16 mouse cellular contexts compared by ENCODE assay signal in the genomic region with DNA sequence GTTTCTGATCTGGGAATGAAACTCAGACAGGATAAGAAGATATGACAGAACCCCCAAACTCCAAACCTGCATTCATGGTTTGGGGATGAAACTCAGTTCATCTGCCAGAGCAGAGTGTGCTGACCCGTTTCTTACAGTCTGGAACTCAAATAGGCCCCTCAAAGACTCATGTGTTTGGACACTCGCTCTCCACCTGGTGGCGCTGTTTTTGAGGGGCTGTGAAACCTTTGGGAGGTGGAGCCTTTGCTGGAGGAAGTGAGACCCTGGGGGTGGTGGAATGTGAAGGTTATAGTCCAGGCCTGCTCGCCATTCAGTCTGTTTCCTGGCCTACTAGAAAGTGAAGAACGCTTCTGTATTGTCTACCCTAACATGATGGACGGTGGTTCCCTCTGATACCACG. TPM values are rescaled to one million over a fixed set of nuclear protein-coding genes. Genes with fewer than 3 reads are reported as not detected.
DNase-seq lines count a peak whose midpoint lies in the region; ATAC-seq and TF ChIP-seq lines count a peak whose summit lies in the region.
"Had no signal": no experiment of that assay in that cellular context is flagged by ENCODE, and none has a peak within 500 bp of the region (broad histone marks: within the 10 kb centered on the region; RNA-seq: fewer than 3 reads in every experiment).

No protein-coding gene starts in this region.

- no peaks in the 10 kb centered on the region for H3K4me1 ChIP-seq in forebrain, postnatal 0 days (ENCODE audit: insufficient read depth)
- peaks cover 13% of the 10 kb centered on the region; the same call in 1 of the 2 replicates for H3K4me1 ChIP-seq in forebrain, embryonic 16.5 days (replicated peaks; ENCODE audit: control insufficient read depth, insufficient read depth, low read length)
- peaks cover 0 to 25% of the 10 kb centered on the region in 2 experiments; a peak in 3 of 4 replicates for H3K4me1 ChIP-seq in liver, embryonic 14.5 days (replicated peaks; ENCODE audit: control insufficient read depth in 2 of 2, insufficient read depth in 2 of 2, low read length in 1 of 2)
- H3K4me1 ChIP-seq in liver, embryonic 12.5 days: peaks cover 31% of the 10 kb centered on the region
- H3K4me1 ChIP-seq in CH12.LX (ENCODE audit: control insufficient read depth in 1 of 2, insufficient read depth in 2 of 2): 0 out of 4 replicates have a peak, but pooled peaks cover 0 to 2% of the 10 kb centered on the region in 2 experiments

- TF ChIP-seq POLR2A in CH12.LX (IDR thresholded peaks at IDR 0.05; ENCODE audit: low read depth, low read length): no peak

- dilution Hi-C loops in CH12.LX (cut with MboI; ENCODE audit: extremely low pct_ligation_motif_present, extremely low pct_unique_long_range_greater_than_20kb, low sequenced_read_pairs): no loop called here

- H3K9me3 ChIP-seq in forebrain, postnatal 0 days (ENCODE audit: low read length): no peaks in the 10 kb centered on the region
- no peaks in the 10 kb centered on the region for H3K9me3 ChIP-seq in forebrain, embryonic 16.5 days (ENCODE audit: control insufficient read depth, low read length)
- H3K9me3 ChIP-seq in liver, embryonic 14.5 days (ENCODE audit: control insufficient read depth, low read length): no peaks in the 10 kb centered on the region
- no peaks in the 10 kb centered on the region for H3K9me3 ChIP-seq in liver, embryonic 12.5 days (replicated peaks)
- H3K9me3 ChIP-seq in CH12.LX (replicated peaks; ENCODE audit: low read length): no peaks in the 10 kb centered on the region
- H3K9me3 ChIP-seq: embryonic facial prominence, embryonic 15.5 days had no signal

- TF ChIP-seq RAD21 in CH12.LX (IDR thresholded peaks at IDR 0.05; ENCODE audit: low read depth, low read length): no peak

- H3K27ac ChIP-seq in forebrain, postnatal 0 days (ENCODE audit: low read depth, low read length): no peak overlapping the region
- H3K27ac ChIP-seq in forebrain, embryonic 16.5 days (ENCODE audit: low read length): no peak overlapping the region
- H3K27ac ChIP-seq in liver, embryonic 14.5 days: no peak overlapping the region
- no peak overlapping the region for H3K27ac ChIP-seq in liver, embryonic 12.5 days
- H3K27ac ChIP-seq in CH12.LX (ENCODE audit: insufficient read depth, low read depth): no peak overlapping the region
- H3K27ac ChIP-seq: embryonic facial prominence, embryonic 15.5 days had no signal

- no peak for DNase-seq in forebrain, postnatal 0 days
- no peak for DNase-seq in liver, embryonic 14.5 days (ENCODE audit: low read depth in 3 of 3, low spot score in 3 of 3)
- DNase-seq in CH12.LX (ENCODE audit: extremely low read depth): peak; percentile 21
- peak; percentile 40 for DNase-seq in WW6 (ENCODE audit: low read depth, low spot score)
- no peak for DNase-seq in kidney, adult 18-20 months
- DNase-seq in urinary bladder, adult 2 months (ENCODE audit: low spot score): no peak
- DNase-seq: cerebellum, postnatal 36 days; heart, adult 18-20 months; kidney, adult 9 months had no signal

- no peak overlapping the region for H3K9ac ChIP-seq in forebrain, postnatal 0 days
- H3K9ac ChIP-seq in forebrain, embryonic 16.5 days (replicated peaks; ENCODE audit: low read depth, low read length): no peak overlapping the region
- no peak overlapping the region for H3K9ac ChIP-seq in liver, embryonic 14.5 days (replicated peaks)
- H3K9ac ChIP-seq in liver, embryonic 12.5 days: no peak overlapping the region
- H3K9ac ChIP-seq in CH12.LX (ENCODE audit: insufficient read depth, low read depth): no peak overlapping the region
- H3K9ac ChIP-seq: embryonic facial prominence, embryonic 15.5 days had no signal

- no peak for TF ChIP-seq EP300 in liver, embryonic 14.5 days (IDR thresholded peaks at IDR 0.05; ENCODE audit: low read depth)
- no peak for TF ChIP-seq EP300 in CH12.LX (IDR thresholded peaks at IDR 0.05; ENCODE audit: low read length)

- no peak overlapping the region for H3K4me2 ChIP-seq in forebrain, postnatal 0 days (ENCODE audit: low read depth)
- no peak overlapping the region for H3K4me2 ChIP-seq in forebrain, embryonic 16.5 days (ENCODE audit: low read length)
- H3K4me2 ChIP-seq in liver, embryonic 14.5 days (ENCODE audit: low read depth): no peak overlapping the region
- H3K4me2 ChIP-seq in liver, embryonic 12.5 days: no peak overlapping the region
- H3K4me2 ChIP-seq in CH12.LX (ENCODE audit: insufficient read depth, low read depth, poor library complexity, severe bottlenecking): no peak overlapping the region
- H3K4me2 ChIP-seq: embryonic facial prominence, embryonic 15.5 days had no signal

- 76% methylated on average over 7 of the region's 7 CpGs for WGBS in forebrain, postnatal 0 days
- WGBS in forebrain, embryonic 16.5 days: 70% methylated on average over 7 of the region's 7 CpGs
- WGBS in liver, embryonic 14.5 days (ENCODE audit: insufficient replicate concordance): 40% methylated on average over 7 of the region's 7 CpGs
- WGBS in liver, embryonic 12.5 days (ENCODE audit: insufficient replicate concordance): 44% methylated on average over 7 of the region's 7 CpGs

- no peaks in the 10 kb centered on the region for H3K79me2 ChIP-seq in CH12.LX (replicated peaks; ENCODE audit: control insufficient read depth, extremely low read depth, insufficient read depth, poor library complexity, severe bottlenecking)

- H3K36me3 ChIP-seq in forebrain, postnatal 0 days (ENCODE audit: insufficient read depth): peaks cover 11% of the 10 kb centered on the region
- no peaks in the 10 kb centered on the region for H3K36me3 ChIP-seq in forebrain, embryonic 16.5 days (ENCODE audit: control insufficient read depth, insufficient read depth)
- no peaks in the 10 kb centered on the region for H3K36me3 ChIP-seq in liver, embryonic 14.5 days (replicated peaks; ENCODE audit: control insufficient read depth, insufficient read depth, low read depth)
- no peaks in the 10 kb centered on the region for H3K36me3 ChIP-seq in liver, embryonic 12.5 days
- H3K36me3 ChIP-seq in CH12.LX (replicated peaks in 1 of 2; ENCODE audit: control insufficient read depth in 1 of 2, insufficient read depth in 1 of 2, low read length in 1 of 2): no peaks in the 10 kb centered on the region
- H3K36me3 ChIP-seq: embryonic facial prominence, embryonic 15.5 days had no signal

- TF ChIP-seq CTCF in forebrain, postnatal 0 days (IDR thresholded peaks at IDR 0.05; ENCODE audit: low read depth): peak; percentile 48
- peak; percentile 39; the same call in 1 of the 2 replicates for TF ChIP-seq CTCF in liver, embryonic 14.5 days (IDR thresholded peaks at IDR 0.05; ENCODE audit: low read depth)
- TF ChIP-seq CTCF in CH12.LX (conservative IDR thresholded peaks at IDR 0.05 in 1 of 2, IDR thresholded peaks at IDR 0.05 in 1 of 2; ENCODE audit: low read depth in 2 of 2, low read length in 2 of 2): peak; percentile 11 to 51; a peak in 2 of 4 replicates

- ATAC-seq in forebrain, postnatal 0 days: no peak
- no peak for ATAC-seq in forebrain, embryonic 16.5 days
- ATAC-seq in liver, embryonic 14.5 days (ENCODE audit: insufficient read depth): no peak
- ATAC-seq in liver, embryonic 12.5 days: no peak

- no peaks in the 10 kb centered on the region for H3K27me3 ChIP-seq in forebrain, postnatal 0 days (ENCODE audit: insufficient read depth, low read length)
- no peaks in the 10 kb centered on the region for H3K27me3 ChIP-seq in forebrain, embryonic 16.5 days (replicated peaks; ENCODE audit: control insufficient read depth, insufficient read depth, low read length)
- H3K27me3 ChIP-seq in liver, embryonic 14.5 days (ENCODE audit: control insufficient read depth, insufficient read depth, low read length): no peaks in the 10 kb centered on the region
- H3K27me3 ChIP-seq in liver, embryonic 12.5 days (replicated peaks): no peaks in the 10 kb centered on the region
- peaks cover 2% of the 10 kb centered on the region for H3K27me3 ChIP-seq in CH12.LX (replicated peaks)
- H3K27me3 ChIP-seq: embryonic facial prominence, embryonic 15.5 days had no signal

- H3K4me3 ChIP-seq in forebrain, postnatal 0 days (ENCODE audit: low read depth, low read length): no peak overlapping the region
- H3K4me3 ChIP-seq in forebrain, embryonic 16.5 days (replicated peaks; ENCODE audit: low read length): no peak overlapping the region
- H3K4me3 ChIP-seq in liver, embryonic 14.5 days (ENCODE audit: insufficient read depth in 1 of 2, low read depth in 2 of 2, low read length in 2 of 2): no peak overlapping the region
- H3K4me3 ChIP-seq in liver, embryonic 12.5 days: no peak overlapping the region
- no peak overlapping the region for H3K4me3 ChIP-seq in CH12.LX (replicated peaks in 1 of 3; ENCODE audit: low read depth in 2 of 3, low read length in 2 of 3, poor library complexity in 1 of 3)
- H3K4me3 ChIP-seq: embryonic facial prominence, embryonic 15.5 days had no signal

- in situ Hi-C loops in CH12.LX (cut with MboI; ENCODE audit: low pct_ligation_motif_present, low pct_unique_long_range_greater_than_20kb, low sequenced_read_pairs): loop anchor here (10.0 kb wide), 2 partner anchors 284 to 684 kb away; no protein-coding TSS in a partner anchor

TF ChIP-seq in CH12.LX, 34 proteins besides CTCF, POLR2A, EP300 and RAD21 (continues in another document):
- TF ChIP-seq POLR2AphosphoS2 (IDR thresholded peaks at IDR 0.05; ENCODE audit: low read depth, low read length): no peak

RNA-seq across cellular contexts. Expression of a gene that starts 29.6 kb away (rescaled TPM):
- total RNA-seq in forebrain, postnatal 0 days (2014; rRNA removed): 10.0 and 12.3 TPM in 2 replicates
- polyA plus RNA-seq in forebrain, postnatal 0 days (2015; fragmentation: Nextera tagmentation; extraction: Ambion mirVana): 1.8 and 2.1 TPM in 2 replicates
- polyA plus RNA-seq in forebrain, embryonic 16.5 days (2015; fragmentation: Nextera tagmentation; extraction: Ambion mirVana): 3.1 and 5.6 TPM in 2 replicates
- 0.17 and 0.19 TPM in 2 replicates for polyA plus RNA-seq in liver, embryonic 14.5 days (2012; rRNA removed)
- polyA plus RNA-seq in liver, embryonic 14.5 days (2014; fragmentation: Nextera tagmentation; extraction: Ambion mirVana): 0.05 TPM in 1 of 2 replicates, not detected in the other
- 0.38 and 0.53 TPM in 2 replicates for polyA plus RNA-seq in liver, embryonic 12.5 days (2016; fragmentation: Nextera tagmentation; extraction: Ambion mirVana)
- total RNA-seq in CH12.LX (2012; rRNA removed) (not detected in 2 replicates), CH12.LX (2014; rRNA removed) (not detected in 2 replicates)
- not detected in 2 replicates for polyA plus RNA-seq in CH12.LX (2012; ENCODE audit: insufficient read length, low read depth)
- 1.9 and 2.2 TPM in 2 replicates for polyA plus RNA-seq in urinary bladder, adult 2 months (2012; rRNA removed)
- total RNA-seq: hematopoietic stem cell, adult 5-6 weeks; liver, adult 2 months; megakaryocyte, adult 5-6 weeks had no signal
- polyA plus RNA-seq: C2C12 had no signal

RNA-seq across cellular contexts. Expression of a gene that starts 41.7 kb away (rescaled TPM):
- 2.3 and 3.2 TPM in 2 replicates for total RNA-seq in forebrain, postnatal 0 days (2014; rRNA removed)
- 0.49 and 0.85 TPM in 2 replicates for polyA plus RNA-seq in forebrain, postnatal 0 days (2015; fragmentation: Nextera tagmentation; extraction: Ambion mirVana)
- 0.40 and 0.49 TPM in 2 replicates for polyA plus RNA-seq in forebrain, embryonic 16.5 days (2015; fragmentation: Nextera tagmentation; extraction: Ambion mirVana)
- polyA plus RNA-seq in liver, embryonic 14.5 days (2012; rRNA removed): 0.04 TPM in 2 replicates
- polyA plus RNA-seq in liver, embryonic 14.5 days (2014; fragmentation: Nextera tagmentation; extraction: Ambion mirVana): 0.01 and 0.11 TPM in 2 replicates
- 0.02 and 0.07 TPM in 2 replicates for polyA plus RNA-seq in liver, embryonic 12.5 days (2016; fragmentation: Nextera tagmentation; extraction: Ambion mirVana)
- total RNA-seq in CH12.LX (2012; rRNA removed) (not detected in 2 replicates), CH12.LX (2014; rRNA removed) (not detected in 2 replicates)
- polyA plus RNA-seq in CH12.LX (2012; ENCODE audit: insufficient read length, low read depth): not detected in 2 replicates
- 0.40 and 0.44 TPM in 2 replicates for polyA plus RNA-seq in urinary bladder, adult 2 months (2012; rRNA removed)
- total RNA-seq: hematopoietic stem cell, adult 5-6 weeks; megakaryocyte, adult 5-6 weeks had no signal
- polyA plus RNA-seq: C2C12 had no signal

Comparison
In these comparisons a context has a peak if more than half of its experiments do, and no peak if none do; other contexts are left out.
1. DNase-seq: peak in CH12.LX (single experiment) and WW6 (single experiment); none in forebrain, postnatal 0 days (single experiment), liver, embryonic 14.5 days (0 of 3), kidney, adult 18-20 months (single experiment) and urinary bladder, adult 2 months (single experiment).
2. Peak in every context shown above with its lines, with median percentiles within 50 percentile points of each other: CTCF ChIP-seq.